Mouse (Mus musculus) hindlimb bud, embryonic 11.5 days (tissue): Measurements from ENCODE around the gene Mid1.

Experiments used
- DNase-seq: peaks from one replicate; pipeline ENCODE4 v3.0.0-alpha.2; 2012; ENCODE audit warnings: low read depth, low spot score; ENCODE audit errors: extremely low spot score

The Mid1 gene

DNA sequence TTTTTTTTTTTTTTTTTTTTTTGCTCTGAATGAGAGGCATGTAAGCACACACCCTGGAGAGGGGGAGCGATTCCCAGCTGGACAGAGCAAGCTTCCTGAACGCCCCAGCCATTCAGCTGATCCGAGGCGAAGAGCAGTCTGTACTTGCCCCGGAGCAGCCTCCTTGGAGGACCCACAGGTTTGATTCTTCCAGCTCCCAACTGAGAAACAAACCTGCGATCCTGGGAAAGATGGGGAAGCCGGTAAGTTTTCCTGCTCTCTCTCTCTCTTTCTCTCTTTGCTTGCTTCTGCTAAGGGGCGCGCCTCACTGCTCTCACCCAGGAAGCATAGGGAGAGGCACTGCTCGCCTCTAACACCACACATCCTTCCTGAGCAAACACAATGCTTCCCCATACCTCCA lies at the start of gene Mid1:
Gene Mid1 (plus strand): TSS at position 69 of the 400 bp plus-strand sequence.
- no peak for DNase-seq

DNA sequence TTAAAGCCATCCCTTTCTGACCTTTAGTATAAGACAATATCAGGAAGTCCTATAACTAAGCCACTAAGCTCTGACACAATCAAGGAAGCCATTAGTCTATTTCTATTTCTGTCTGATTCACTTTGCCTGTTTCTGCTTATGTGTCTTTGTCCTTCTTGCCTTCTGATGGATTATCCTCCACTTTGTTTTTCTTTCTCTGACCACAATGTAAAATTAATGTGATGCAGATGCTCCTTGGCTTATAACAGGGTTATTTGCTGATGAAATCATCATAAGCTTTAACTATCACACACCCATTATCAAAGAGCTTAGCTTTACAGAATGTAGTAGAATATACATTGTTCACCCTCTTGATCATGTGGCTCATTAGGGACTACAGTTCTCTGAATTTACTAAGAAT lies 11.9 kb upstream of the Mid1 start:
- no peak for DNase-seq

DNA sequence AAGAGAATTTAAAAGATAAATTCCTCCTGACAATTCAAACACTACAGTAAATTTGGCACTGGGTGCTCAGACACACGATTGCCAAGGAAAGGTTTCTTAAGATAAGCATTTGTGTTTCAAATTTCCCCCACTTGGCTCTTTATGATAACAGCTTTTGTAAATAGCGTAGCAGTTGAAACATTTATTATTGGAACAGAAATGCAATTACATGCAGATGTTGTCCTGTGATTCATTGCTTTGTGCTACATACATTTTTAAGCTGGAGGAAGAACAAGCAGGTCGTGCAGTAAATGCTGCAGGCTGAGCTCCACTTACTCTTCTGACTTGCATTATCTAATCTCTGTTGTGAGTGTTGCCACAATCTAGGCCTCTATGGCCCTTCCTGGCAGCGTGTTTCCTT lies 8.7 kb upstream of the Mid1 start:
- DNase-seq, result no peak

DNA sequence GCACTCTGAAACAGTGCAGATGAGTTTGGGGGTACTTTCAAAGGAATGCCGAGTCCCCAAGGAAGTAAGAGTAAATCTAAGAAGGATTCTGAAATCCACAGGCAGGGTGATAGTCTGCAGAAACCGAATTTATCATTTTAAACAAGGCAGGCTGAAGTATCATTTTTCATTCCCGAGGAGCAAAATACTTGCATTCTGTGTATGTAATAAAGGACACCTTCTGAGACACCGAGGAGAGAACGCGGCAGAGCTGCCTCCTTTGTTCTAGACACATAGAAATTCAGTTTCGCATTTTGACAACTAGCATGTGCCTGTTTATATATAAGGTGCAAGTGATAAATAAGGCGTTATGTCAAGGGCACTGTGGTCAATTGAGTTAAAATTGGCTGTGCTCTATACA lies 732 bp downstream of the Mid1 start:
- no peak for DNase-seq

DNA sequence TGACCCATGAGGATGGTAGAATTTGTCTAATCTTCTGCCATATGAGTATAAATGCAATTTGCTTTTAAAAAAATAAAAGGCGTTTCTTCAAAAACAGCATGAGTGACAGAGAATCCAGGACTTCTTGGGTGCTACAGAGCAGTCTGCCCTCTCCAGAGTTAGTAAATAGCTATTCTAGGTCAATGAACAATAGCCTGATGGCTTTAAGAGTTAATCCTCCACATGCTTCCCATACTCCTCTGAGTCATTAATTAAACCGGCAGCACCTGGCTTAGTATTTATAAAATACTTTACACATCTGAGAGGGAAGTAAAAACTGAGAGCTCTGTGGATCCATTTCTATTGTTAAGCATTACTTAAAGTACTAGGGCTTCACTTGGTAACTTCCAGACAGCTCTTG lies 6.2 kb downstream of the Mid1 start:
- DNase-seq, result no peak

DNA sequence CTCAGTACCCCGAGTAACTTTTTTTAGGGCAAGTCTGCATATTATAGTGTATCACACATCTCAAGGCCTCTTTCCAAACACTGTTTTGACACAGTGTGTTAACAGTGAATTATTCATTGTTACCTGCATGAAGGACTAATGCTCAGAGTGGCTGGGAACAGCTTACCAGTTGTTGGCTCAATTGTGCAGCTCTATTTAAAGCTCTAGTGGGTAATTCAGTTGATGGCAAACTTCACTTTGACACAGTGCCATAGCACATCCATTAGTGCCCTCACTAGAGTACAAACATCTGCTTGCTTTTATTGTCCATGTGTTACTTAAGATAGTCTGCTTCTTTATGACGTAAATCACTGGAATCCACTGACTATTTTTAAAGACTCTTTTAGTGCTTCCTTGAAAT lies 6.7 kb downstream of the Mid1 start:
- DNase-seq, result no peak

DNA sequence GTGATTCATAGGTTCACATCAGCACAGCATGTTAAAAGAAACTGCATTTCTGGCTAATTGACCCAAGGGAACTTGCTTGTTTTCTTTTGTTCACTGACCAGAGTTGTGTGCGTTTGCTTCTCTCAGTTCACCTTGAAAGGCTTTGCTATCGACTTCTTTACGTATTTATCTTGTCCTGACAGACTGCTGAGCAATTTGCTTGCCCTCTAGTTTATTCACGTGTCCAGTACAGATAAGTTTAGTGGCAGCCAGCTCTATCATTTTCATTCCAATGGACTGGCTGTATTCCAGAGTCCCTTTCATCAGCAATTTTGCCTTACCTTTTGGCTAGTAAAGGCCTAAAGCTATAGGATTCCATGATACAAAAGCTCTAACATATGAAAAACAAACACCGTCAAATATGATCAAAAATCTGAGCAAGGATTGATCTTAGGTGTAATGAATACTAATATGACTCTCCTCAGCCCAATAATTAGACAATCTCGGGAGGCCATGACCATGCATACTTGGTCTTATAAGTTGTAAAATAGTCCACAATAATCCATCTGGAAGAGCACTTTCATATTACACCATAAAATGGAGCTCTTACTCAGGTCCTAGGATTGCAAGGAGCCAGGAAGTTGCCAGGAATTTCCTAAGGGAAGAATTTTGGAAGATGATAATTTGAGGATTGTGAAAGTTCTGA lies 7.4 kb downstream of the Mid1 start:
- no peak for DNase-seq

DNA sequence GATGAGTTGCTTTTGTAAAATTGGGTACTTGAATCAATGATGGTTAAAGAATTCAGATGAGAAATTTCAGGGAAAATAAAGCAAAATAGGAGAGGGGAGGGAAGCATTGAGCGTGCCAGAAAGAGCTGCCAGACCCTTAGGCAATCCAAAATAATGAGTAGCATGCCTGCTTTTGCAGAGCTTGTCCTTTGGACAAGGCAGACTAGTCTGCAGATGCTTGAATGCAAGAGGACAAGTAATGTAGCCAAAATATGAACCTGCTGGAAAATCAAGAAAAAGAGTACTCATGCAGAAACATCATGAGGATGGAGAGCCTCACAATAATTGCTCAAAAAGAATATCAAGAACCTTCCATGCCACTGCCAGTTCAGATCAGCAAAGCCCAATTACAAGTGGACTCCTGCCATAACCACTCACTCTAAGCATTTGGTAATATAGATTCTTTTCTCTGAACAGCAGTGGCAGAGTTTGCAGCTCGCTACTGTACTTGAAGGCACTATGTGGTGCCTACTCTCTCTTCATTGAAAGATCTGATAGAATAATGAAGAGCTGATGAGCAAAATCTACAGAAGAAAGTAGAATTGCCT lies 19.1 kb downstream of the Mid1 start:
- DNase-seq, result no peak

GRCm38 (mm10) chrX:169723511-169723910 lies 38.5 kb downstream of the Mid1 start:
- no peak for DNase-seq

DNA sequence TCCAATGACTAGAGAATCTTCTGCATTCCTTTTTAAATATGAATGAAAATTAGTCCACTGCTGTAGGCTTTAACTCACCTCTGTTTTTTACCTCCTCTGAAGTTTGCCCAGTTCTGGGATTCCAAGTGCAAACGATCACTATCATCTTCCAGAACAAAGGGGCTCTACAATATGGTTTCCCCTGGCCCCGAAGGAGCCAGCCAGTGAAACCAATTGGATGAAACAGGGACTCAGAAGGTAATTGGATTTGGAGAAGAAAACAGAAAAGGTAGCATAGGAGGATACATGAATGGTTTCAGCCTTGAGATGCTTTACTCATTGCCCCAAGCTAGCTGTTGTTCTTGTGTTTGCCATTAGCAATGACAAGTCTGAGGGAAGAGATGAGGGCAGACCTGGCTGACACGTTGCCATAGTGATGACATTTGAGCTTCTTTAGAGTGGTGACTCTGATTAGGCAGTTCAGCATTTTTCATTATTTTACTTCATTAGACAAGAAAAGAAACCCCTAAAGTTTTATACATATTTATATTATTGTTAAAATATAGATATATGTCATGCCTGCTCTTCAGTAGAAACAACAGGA lies 50.5 kb downstream of the Mid1 start:
- DNase-seq, result no peak

- no peak for DNase-seq
These were observed 73.0 kb downstream of the Mid1 start for GRCm38 (mm10) chrX:169758001-169758400.

GRCm38 (mm10) chrX:169779535-169779934 lies 94.5 kb downstream of the Mid1 start, which contains the start of gene 4933400A11Rik:
TSS of gene 4933400A11Rik (minus strand) at chrX:169779635.
- DNase-seq, result no peak

- no peak for DNase-seq
These were observed 104.7 kb downstream of the Mid1 start for GRCm38 (mm10) chrX:169789702-169790101.

DNA sequence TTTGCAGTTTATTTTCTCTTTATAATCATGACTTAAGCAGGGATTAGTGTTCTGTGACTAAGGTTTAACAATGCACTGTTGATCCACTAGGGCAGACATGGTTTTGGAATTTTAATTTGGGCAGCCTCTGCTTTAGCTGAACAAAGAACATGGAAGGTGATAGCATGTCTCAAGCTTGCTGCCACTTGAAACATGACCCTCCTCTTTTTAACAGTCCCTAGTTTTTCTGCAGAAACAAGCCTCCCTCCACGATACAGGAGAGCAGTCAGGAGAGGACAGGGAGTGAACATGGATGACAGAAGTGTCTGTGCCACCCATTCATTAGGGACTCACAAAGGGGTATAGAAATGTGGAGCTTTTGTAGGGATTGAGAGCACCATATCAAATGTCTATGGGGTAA lies 107.9 kb downstream of the Mid1 start:
- DNase-seq, result no peak

DNA sequence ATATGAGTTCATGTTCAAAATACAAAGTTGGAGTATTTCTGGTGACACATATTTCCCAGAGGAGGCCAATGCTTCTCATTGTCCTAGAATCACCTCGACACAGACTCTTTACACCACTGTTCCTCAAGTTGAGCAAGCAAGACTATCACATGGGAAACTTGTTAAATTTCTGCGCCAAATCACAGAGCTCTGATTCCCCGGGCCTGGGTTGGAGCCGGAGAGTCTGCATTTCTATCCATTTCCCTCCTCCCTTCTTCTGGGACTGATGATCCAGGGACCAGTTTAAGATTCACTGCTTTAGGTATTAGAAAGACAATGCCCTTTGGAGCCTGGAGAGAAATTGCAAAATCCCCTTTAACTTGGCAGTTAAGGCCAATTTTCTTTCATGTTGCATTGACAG lies 109.4 kb downstream of the Mid1 start:
- DNase-seq, result no peak

- DNase-seq, result no peak
These were observed 109.9 kb downstream of the Mid1 start for GRCm38 (mm10) chrX:169794831-169795311.

DNA sequence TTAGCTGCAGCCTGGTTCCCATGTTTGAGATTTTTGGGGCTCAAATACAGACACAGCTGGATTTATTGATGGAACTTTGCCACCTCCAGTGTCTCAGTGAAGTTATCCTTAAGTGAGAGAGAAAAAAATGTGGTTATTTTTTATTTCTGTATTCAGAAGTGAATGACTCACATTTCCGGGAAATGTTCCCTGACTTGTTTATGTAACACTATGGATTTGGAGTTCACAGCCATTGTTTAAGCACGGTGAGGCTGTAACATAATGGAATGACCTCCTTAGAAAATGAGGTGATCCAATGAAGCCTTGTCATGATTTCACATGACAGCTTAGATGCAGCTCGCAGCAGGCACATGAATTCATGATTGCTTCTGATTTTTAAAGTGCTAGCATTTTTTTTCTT lies 112.1 kb downstream of the Mid1 start:
- DNase-seq, result no peak

- peak; percentile 20 for DNase-seq
These were observed 114.1 kb downstream of the Mid1 start for GRCm38 (mm10) chrX:169798987-169799680.

- DNase-seq, result no peak
These were observed 115.2 kb downstream of the Mid1 start for GRCm38 (mm10) chrX:169800238-169800637.

GRCm38 (mm10) chrX:169805791-169806190 lies 120.8 kb downstream of the Mid1 start:
- no peak for DNase-seq

- DNase-seq, result no peak
These were observed 122.7 kb downstream of the Mid1 start for GRCm38 (mm10) chrX:169807744-169808143.

- DNase-seq, result no peak
These were observed 126.3 kb downstream of the Mid1 start for GRCm38 (mm10) chrX:169811318-169811717.
